Mouse (Mus musculus): Measurements from ENCODE around the gene Slpi.

The Slpi gene

DNA sequence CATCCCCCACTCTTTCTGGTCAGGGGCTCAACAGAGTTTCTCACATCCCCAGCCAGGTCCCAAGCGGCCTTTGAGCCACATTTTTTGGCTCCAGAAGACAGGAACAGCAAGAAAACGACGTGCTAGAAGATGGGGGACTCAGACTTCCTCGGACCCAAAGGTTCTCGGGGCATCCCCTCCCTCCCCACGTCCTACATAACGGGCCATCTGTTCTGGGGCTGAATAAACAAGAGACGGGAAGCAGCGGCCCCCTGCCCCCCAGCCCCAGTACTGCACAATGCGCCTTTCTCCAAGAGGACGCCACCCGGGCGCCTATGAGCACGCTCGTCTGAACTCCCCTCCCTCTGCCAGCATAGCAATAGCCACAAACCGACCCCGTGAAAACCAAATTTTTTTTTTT is at the start of gene Slpi:
Gene Slpi, minus strand, starts transcription at position 76 of the 400 bp plus-strand sequence.
- peak; percentile 33 for DNase-seq (ENCODE audit: low read depth)

DNA sequence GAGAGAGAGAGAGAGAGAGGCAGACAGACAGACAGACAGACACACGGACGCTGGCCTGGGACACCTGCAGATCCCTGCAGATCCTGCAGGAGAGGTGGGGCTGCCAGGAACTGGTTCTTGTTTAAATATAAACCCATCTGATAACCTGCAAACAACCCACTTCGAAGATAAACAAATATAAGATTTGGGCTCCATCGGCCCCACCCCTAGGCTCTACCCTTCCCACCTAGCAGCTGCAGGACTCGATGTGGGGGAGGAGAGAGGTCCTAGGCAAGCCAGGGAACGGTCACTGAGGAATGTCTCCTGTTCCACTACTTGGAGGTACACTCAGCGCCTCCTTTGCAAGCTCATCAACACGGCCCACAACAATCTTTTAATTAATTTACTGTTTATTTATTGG is 49.4 kb upstream of the Slpi start:
- no peak for DNase-seq (ENCODE audit: low read depth)

DNA sequence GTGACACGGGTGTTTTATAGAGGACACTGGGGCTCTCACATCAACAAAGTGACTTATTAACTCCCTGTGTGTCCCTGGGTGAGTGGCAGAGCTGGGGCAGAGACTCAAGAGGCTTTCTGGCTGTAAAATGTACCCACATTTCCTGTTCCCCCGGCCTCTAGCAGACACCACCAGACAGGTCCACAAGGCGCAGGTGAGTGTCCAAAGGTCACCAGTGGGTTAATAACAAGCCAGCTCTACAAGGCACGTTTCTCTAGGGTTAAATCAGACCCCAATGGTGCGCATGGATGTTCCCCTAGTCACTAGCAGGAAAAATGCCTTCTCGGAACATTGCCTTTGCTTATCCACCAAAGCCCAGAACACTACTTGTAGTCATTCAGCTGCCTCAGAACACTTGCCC is 48.8 kb upstream of the Slpi start:
- DNase-seq (ENCODE audit: low read depth), result no peak

DNA sequence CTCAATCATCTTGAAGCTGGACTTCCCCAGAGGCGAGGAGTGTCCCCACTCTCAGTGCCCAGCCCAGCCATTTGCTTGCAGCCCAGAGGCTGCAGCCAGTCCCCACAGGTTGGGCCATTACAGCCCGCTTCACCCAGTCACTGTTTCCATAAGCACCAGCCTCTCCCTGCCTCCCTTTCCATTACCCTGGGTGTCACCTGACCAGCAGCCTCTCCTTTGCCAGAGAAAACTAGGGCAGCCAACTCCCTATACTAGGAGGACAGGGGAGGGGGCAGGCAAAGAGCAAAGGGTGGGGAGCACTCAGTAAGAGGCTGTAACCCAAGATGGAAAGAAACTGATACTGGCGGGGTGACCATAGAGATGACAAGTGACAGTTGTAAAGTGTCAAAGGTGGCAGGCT is 48.1 kb upstream of the Slpi start:
- DNase-seq (ENCODE audit: low read depth), result no peak

DNA sequence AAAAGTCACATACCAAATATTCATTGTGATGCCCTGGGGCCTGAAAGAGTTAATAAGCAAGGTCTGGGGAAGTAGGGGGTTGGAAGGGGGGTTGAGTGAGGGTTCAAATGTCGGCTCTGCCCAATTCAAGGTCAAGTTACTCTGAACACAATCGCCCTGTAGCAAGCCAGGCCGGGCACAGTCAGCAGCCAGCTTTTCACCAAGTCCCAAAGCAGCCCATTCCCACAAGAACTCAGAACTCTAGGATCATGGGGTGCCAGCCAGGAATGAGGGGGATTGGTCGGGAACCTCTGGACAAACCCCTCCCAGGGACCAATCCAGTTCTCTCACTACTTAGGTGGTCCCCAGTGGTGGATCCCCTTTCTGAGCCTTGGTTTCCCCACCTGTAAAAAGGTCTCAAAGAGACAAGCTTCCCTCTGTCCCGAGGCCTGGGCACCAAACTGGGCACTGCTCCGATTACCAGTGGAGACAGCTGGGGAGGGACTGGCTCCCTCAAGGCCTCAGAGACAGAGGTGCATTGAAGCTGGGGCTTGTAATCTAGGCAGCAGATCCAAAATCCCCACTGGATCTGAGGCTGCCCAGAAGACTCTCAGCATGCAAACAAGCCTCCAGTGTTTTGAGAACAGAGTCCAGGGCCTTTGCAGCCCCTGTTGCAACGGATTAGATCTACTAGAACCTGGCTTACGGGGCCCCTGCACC is 47.5 kb upstream of the Slpi start:
- no peak for DNase-seq (ENCODE audit: low read depth)

DNA sequence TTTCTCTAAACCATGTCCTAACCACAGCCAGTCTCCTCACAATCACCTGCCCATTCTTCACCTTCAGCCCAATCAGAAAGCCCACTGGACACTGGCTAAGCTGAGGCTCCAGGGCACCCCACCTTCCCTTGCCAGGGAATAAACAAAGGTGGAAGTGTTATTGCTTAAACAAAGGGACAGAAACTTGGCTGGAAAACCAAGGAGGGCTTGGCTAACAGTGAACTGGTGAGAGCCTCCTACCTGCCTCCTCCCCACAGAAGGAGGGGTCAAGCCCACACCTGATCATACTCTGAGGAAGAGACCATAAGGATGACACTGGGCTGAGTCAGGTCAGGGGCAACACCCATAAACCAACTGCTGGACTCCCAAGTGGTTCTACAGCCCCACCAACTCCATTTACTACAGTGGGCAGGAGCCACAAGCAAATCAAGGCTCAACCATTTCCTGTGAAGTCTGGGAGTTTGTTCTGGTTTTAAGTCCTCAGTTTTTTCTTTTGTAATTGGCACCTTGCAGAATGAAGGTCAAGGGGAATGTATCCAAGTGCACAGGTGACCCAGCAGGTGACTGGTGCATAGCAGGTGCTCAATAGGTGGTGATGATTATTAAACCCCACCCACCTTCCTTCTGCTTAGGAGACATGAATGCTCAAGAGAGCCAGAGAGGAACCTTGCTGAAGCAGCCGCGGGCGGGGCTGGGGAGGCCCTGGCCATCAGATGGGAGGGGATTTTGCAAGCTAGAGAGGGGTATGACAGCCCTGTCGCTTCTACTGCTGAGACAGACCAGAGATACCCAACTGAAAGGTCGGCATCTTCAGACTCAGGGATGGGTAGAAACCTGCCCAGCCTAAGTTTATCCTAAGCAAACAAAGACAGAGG is 46.6 kb upstream of the Slpi start:
- DNase-seq (ENCODE audit: low read depth), result no peak

DNA sequence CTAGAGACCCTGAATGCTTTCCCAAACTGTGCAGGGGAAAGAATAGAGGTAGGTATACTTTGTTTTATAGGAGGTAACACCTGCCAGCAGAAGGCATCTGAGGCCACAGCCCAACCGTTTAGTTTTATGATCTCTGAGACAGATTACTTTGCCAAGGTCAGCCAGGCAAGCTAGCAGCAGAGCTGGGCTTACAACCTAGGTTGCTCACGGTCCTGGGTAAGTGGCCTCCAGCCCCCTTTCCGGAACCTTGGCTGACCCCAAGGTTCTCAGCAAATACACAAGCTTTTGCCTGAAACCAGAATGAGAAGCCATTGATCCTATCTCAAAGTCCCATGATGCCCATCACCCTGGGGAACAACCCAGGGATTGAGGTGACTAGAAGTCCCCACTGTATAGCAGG is 45.8 kb upstream of the Slpi start:
- DNase-seq (ENCODE audit: low read depth), result no peak

DNA sequence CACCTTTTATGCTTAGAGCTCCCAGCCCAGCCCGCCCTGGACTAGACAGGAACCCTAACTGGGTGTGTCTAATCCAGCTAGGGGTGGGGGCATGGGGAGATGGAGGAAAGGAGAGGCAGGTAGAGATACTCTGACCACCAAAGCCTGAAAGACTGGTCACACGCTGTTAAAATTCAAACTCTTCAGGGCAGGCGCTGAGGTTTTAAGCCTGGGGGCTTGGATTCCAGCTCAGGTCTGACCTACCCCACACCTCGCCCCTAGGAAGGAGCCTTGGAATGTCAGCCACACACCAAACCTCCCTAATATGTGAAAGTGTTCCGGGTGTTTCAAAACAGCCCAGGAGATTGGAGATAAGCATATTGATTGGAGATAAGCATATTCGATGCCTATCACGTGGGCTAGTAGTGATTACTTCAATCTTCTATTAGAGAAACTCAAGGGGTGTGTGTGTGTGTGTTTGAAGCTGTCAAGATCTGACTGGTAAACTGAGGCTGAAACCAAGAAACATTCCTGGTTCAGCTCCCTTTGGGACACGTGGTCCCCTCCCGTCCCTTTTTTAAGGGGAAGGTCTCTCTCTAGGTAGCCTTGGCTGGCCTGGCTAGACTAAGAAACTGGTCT is 44.5 kb upstream of the Slpi start:
- no peak for DNase-seq (ENCODE audit: low read depth)

DNA sequence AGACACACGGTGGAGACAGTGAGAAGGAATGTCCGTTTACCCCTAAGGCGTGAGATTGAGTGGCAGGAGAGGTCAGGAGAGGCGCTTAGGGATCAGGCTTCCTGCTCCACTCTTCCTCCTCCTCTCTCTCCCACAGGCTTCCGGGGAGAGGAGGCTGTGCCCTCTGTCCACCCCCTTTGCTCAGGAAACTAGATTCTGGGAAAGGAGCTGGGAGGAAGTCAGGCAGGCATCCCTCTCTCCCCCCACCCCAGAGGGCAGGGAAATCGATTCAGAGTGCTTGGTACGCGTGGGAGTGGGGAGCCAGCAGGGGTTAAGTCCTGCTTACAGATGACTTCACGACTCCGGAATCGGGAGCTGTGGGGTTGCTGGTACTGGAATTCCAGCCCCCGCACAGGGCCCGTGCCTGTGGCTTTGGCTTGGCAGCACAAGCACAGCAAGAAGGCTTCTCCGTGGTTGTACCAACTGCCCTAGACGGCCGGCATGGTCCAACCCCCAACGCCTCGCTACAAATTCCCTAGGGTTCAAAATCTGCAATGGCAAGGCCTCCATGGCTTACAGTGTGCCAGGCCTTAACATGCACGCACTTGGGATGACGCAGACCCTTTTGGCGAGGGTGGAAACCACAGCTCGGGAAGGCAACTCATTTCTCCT is 43.8 kb upstream of the Slpi start:
- DNase-seq (ENCODE audit: low read depth), result no peak

DNA sequence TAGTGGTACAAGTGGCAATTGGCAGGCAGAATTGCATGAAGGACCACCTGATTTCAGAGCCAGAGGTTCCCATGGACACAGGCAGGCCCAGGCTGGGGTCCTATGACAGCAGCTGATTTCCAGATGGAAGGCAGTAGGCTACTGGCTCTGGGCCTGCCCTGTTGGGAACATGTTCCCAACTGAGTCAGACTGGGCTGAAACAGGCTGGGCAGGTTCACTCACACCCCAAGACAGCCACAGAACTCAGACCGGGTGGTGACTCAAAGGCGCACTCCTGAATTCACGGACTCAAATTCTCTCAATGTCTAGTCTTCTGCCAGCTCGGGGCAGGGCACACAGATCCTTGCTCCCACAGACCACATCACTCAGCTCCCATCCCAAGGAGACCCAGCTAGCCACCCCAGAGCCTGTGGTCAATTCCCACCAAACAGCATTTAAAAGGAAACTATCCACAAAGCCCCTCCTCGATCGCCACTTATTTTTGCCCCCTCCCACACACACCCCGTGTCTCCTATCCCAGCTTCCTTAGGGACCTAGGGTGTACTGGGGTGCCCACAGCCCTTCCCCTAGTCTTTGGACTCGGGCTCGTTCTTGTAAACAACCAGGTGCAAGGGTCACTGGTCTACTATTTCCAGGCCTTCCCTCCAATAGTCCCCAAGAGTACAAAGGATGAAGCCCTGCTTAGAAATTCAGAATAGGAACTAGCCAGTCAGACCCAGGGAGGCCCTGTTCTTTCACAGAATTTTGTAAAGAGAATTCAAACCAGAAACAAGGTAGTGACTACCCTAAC is 43.0 kb upstream of the Slpi start:
- no peak for DNase-seq (ENCODE audit: low read depth)

DNA sequence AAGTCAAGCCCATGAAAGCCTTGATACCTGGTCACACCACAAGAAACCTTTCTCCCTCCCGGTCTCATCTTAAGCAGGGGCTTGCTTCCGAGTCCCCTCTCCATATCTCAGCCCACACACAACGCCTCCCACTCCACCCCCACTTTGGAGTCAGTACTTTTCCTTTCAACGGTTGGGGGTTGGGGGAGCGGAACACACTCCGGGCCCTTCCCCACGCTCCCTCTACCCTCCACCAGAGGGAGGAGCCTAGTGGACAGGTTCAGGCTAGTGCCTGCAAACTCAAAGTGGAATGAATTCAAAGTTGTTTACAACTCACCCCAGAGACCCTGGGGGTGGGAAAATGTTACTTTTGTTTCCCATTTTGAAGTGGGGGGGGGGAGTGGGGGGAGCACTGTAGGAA is 41.8 kb upstream of the Slpi start:
- no peak for DNase-seq (ENCODE audit: low read depth)

DNA sequence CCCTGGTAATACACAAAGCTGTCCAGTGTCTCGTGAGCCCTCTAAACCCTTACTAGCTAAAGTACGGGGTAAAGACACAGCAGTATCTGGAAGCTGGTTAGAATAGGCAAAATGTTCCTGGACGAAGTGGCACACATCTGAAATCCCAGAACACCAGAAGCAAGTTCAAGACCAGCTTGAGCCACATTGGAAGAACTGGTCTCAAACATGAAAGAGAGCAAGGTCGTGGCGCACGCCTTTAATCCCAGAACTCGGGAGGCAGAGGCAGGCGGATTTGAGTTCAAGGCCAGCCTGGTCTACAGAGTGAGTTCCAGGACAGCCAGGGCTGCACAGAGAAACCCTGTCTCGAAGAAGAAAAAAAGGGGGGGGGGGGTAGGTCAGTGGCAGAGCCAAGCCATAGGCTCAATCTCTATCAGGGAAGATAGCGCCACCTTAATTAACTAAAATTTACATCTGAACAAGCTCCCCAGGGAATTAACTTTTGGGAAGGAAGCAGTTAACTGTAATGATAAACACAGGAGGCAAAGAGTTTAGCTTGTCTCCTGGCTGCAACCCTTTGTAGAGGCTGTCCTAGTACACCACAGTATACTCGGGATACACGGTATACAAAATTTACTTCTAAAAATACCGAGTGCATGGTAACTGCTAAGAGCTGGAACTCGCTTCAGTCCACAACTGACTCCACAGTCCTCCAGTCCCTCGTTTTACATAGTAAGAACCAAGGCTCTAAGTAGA is 41.2 kb upstream of the Slpi start:
- DNase-seq (ENCODE audit: low read depth), result no peak

DNA sequence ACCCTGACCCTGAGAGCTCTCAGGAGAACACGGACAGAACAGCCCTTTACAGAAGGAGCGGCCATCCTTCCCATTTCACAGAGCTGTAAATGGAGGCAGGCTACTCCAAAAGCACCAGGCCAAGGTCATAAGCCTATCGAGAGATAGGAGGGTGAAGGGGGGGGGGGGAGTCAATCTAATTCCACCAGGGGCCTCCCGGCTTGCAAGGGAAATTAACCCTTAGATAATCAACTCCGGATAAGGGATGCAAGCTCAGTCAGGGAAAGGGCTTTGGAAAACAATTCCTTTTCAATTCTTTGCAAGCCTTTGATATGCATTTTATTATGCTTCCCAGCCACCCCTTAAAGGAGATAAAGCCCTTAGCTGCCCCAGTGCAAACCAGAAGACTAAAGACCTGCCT is 39.6 kb upstream of the Slpi start:
- DNase-seq (ENCODE audit: low read depth), result no peak

DNA sequence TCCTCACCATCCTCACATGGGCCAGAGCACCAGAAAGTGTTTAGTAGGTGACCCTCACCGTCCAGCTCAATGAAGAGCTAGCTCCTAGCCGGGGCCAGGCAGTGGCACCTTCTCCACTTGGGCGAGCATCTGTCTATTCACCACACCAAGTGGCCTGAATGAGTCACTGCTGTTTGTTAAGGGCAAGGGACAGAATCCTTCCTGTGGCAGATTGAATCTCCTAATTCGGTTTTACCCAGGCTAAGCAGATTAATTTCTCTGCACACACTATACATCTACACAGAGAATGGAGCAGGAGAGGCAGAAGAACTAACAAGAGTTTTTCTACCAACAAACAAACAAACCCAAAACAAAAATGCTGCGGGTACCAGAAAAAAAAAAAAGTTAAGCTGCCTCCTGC is 38.1 kb upstream of the Slpi start:
- DNase-seq (ENCODE audit: low read depth), result no peak

DNA sequence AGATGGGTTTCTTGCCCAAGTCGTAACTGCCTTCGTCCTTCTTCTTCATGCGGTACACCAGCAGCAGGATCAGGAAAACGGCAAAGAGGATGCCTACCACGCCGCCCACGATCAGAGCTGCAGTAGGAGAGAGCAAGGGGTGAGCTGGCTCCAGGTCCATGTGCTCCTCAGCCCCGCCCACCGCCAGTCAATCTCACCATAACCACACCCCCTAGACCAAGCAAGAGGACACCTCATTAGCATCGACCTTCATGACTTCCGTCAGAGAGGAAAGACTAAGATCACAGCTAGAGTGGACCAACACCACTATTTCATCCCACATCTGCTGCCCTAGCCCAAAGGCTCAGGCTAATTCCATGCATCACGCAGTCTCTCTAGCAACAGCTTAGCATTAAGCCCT is 37.2 kb upstream of the Slpi start:
- no peak for DNase-seq (ENCODE audit: low read depth)

DNA sequence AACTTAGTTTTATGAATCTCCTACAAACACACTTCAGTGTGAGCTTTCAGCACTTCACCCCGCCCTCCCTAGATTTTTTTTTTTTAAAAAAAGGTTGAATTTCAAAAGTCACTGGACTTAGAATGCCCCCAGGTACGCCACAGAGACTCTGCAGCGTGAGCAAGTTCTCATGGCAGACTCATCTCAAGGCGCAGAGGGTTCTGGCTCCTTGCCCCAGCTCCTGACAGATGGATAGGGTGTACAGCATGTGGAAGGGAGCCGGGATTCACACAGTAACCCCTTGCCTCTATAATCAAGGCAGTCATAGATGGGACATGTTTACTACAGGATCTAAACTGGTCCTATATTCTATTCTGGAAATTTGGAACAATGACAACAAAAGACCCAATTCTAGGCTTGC is 36.5 kb upstream of the Slpi start:
- no peak for DNase-seq (ENCODE audit: low read depth)

DNA sequence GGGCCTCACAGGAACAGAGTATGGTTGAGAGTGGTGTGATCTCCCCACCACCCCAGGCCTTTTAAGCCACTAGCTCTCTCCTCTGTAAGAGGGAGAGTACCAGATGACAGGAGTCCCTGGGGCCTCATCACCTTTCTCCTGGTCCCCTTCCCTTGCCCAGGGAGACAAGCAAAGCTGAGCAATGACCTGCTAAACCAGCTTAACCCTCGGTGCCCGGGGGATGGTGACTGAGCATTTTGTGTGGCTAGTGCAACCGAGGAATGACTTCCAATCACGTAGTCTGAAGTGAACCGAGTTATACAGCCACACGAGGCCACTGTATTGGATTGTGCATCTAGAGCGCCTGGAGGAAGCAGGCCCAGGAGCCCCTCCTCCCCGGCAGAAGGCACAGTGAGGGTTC is 35.5 kb upstream of the Slpi start:
- DNase-seq (ENCODE audit: low read depth), result no peak

DNA sequence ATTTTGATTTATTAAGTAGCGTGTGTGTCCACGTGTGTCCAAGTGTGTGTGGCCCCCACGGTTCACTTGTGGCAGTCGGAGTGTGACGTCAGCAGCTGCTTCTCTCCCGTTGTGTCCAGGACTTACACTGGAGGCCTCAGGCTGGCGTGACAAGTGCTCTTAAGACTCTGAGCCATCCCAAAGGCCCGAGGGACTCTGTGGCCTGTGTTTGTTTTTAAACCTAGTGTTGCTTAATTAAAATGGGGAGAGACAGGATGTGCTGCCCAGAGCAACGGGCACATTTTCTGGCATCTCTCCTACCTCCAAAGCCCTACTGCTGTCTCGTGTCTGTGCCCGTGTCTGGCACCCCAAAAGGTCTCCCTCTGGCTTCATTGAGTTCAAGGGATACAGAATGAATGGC is 34.6 kb upstream of the Slpi start:
- DNase-seq (ENCODE audit: low read depth), result no peak

DNA sequence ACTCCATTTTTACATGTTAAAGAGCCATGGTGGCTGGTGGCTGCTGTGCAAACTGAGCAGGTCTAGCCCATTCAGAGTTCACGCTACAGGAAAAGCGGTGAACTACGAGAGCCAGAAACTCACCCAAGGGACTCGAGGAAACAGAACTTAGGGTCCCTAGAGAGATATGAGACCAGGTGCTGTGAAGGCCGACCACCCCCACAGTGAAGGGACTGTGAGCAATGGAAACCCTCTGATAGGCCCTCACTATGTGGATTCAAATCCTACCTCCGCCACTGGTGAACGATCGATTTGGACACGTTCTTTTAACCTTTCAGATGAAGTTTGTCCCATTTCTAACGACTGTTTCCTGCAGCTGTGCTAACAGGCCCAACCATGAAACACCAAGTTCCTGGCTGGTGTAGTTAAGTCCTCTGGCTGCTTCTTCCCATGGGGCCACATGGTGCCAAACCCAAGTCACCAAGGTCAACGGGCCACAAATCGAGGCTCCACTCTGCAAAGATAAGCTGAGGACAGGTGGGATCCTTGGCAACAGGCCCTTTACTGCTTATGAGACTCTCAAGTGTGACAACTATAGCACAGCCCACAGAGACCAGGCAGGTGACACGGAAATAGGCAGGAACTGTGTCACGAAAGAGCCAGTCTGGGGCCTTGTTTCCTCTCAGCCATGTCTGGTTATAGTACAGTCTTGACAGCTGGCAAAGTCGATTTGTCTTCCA is 33.9 kb upstream of the Slpi start:
- no peak for DNase-seq (ENCODE audit: low read depth)

DNA sequence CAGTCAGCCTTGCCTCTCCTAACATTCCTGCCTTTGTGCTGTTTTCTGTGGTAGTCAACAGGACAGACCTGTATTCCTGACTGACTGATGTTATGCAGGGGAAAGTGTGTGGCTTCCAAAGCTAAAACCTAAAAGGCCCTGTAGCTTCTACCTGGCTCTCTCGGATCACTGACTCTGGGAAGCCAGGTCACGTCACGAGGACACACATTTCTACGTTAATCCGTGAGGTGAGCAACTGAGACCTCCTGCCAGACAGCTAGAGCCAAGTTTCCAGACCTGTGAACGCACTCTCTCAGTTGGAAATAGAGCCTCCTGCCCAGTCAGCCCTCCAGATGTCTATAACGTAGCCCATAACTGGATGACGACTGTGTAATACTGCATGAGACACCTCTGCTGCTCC is 33.1 kb upstream of the Slpi start:
- no peak for DNase-seq (ENCODE audit: low read depth)

DNA sequence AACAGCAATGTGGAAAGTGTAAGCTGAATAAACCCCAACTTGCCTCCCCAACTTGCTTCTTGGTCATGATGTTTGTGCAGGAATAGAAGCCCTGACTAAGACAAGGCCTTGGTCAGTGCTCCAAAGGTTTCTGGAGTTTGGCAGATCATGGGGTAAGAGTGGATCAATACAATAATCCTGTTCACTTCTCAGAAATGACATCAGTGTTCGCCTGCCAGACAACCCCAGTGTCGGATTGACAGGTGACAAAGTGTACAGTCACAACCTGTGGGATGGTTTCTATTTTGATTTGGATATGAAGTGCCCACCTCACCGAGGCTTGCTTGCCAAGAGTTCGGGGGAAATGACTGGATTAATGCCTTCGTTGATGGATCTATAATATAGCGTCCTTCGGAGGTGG is 32.4 kb upstream of the Slpi start:
- no peak for DNase-seq (ENCODE audit: low read depth)
